Mouse (Mus musculus) brown adipose tissue, adult 24 weeks (tissue): Measurements from ENCODE around the gene Dhx37. TPM values are rescaled to one million over a fixed set of nuclear protein-coding genes. Genes with fewer than 3 reads are reported as not detected.

Experiments used
- H3K27ac ChIP-seq: fragments of 200-500 bp; replicated peaks from 2 replicates; pipeline ENCODE4 v1.5.1; 2012; ENCODE audit warnings: low read depth, mild to moderate bottlenecking, low read length
- H3K4me1 ChIP-seq: fragments of 200-500 bp; 2 replicates; pipeline ENCODE4 v1.6.1; 2012; ENCODE audit warnings: low read length, mixed read lengths; ENCODE audit not compliant: control insufficient read depth, insufficient read depth, insufficient read length
- H3K4me3 ChIP-seq: fragments of 200-500 bp; 2 replicates; pipeline ENCODE4 v1.5.1; 2012; ENCODE audit warnings: low read depth, mild to moderate bottlenecking, low read length, moderate library complexity; ENCODE audit not compliant: insufficient read depth
- polyA plus RNA-seq: library from polyadenylated mRNA; stranded (reverse); fragments of >200 nt; gene quantifications from 2 replicates; pipeline ENCODE4 v1.2.4, GENCODE M21; 2012; ENCODE audit not compliant: missing spikeins, insufficient read depth, insufficient read length

The Dhx37 gene
- polyA plus RNA-seq = 5.0 and 16.9 TPM in 2 replicates

GRCm38 (mm10) chr5:125433793-125434337, at the start of gene Dhx37:
TSS of gene Dhx37 (minus strand) at chr5:125434121.
- peaks cover 3% of the 10 kb centered on the region; the same call in 1 of the 2 replicates for H3K4me1 ChIP-seq
- peak within 1 kb of the TSS; percentile 31 for H3K27ac ChIP-seq
- H3K4me3 ChIP-seq = peak within 1 kb of the TSS; percentile 86

- H3K4me1 ChIP-seq = peaks cover 4% of the 10 kb centered on the region; the same call in 1 of the 2 replicates
- no peak overlapping the region for H3K4me3 ChIP-seq
- H3K27ac ChIP-seq = no peak overlapping the region
Observed at GRCm38 (mm10) chr5:125482474-125482873, 48.6 kb upstream of the Dhx37 start.

- Histone ChIP-seq H3K27ac (no peak overlapping the region), H3K4me1 (peaks cover 14% of the 10 kb centered on the region), H3K4me3 (no peak overlapping the region)
Observed at GRCm38 (mm10) chr5:125480434-125481231, 46.7 kb upstream of the Dhx37 start.

GRCm38 (mm10) chr5:125479376-125479775, 45.5 kb upstream of the Dhx37 start:
- Histone ChIP-seq H3K4me3 (no peak overlapping the region), H3K4me1 (peaks cover 14% of the 10 kb centered on the region), H3K27ac (no peak overlapping the region)

- H3K4me1 ChIP-seq = peaks cover 14% of the 10 kb centered on the region
- H3K27ac ChIP-seq = no peak overlapping the region
- H3K4me3 ChIP-seq = no peak overlapping the region
Observed at GRCm38 (mm10) chr5:125478037-125478436, 44.1 kb upstream of the Dhx37 start.

GRCm38 (mm10) chr5:125477533-125477932, 43.6 kb upstream of the Dhx37 start:
- Histone ChIP-seq H3K4me3 (peak overlapping the region; percentile 64; the same call in 1 of the 2 replicates), H3K4me1 (peaks cover 14% of the 10 kb centered on the region), H3K27ac (no peak overlapping the region)

GRCm38 (mm10) chr5:125476799-125477198, 42.9 kb upstream of the Dhx37 start:
- H3K27ac ChIP-seq = no peak overlapping the region
- H3K4me1 ChIP-seq = peaks cover 14% of the 10 kb centered on the region
- peak overlapping the region; percentile 64 for H3K4me3 ChIP-seq

GRCm38 (mm10) chr5:125476286-125476625, 42.3 kb upstream of the Dhx37 start:
- Histone ChIP-seq H3K4me3 (peak overlapping the region; percentile 64), H3K4me1 (peaks cover 14% of the 10 kb centered on the region), H3K27ac (no peak overlapping the region)

- H3K27ac ChIP-seq = peak within 1 kb of the TSS; percentile 12; the same call in 1 of the 2 replicates
- H3K4me1 ChIP-seq = peaks cover 14% of the 10 kb centered on the region
- peak within 1 kb of the TSS; percentile 64 for H3K4me3 ChIP-seq
Observed at GRCm38 (mm10) chr5:125475601-125476285, 41.8 kb upstream of the Dhx37 start, which contains the start of gene Aacs. TSS of gene Aacs (plus strand) at chr5:125475814.

GRCm38 (mm10) chr5:125475030-125475429, 41.1 kb upstream of the Dhx37 start:
- Histone ChIP-seq H3K27ac (no peak overlapping the region), H3K4me3 (peak overlapping the region; percentile 64), H3K4me1 (peaks cover 14% of the 10 kb centered on the region)

GRCm38 (mm10) chr5:125472796-125473475, 39.0 kb upstream of the Dhx37 start:
- Histone ChIP-seq H3K4me3 (no peak overlapping the region), H3K27ac (no peak overlapping the region), H3K4me1 (peaks cover 14% of the 10 kb centered on the region)

- no peak overlapping the region for H3K4me3 ChIP-seq
- H3K4me1 ChIP-seq = no peaks in the 10 kb centered on the region
- no peak overlapping the region for H3K27ac ChIP-seq
Observed at GRCm38 (mm10) chr5:125470713-125471112, 36.8 kb upstream of the Dhx37 start.

- Histone ChIP-seq H3K4me1 (no peaks in the 10 kb centered on the region), H3K27ac (peak overlapping the region; percentile 59), H3K4me3 (no peak overlapping the region)
Observed at GRCm38 (mm10) chr5:125467261-125467660, 33.3 kb upstream of the Dhx37 start.

- Histone ChIP-seq H3K4me1 (no peaks in the 10 kb centered on the region), H3K27ac (peak overlapping the region; percentile 59), H3K4me3 (no peak overlapping the region)
Observed at GRCm38 (mm10) chr5:125466483-125466882, 32.6 kb upstream of the Dhx37 start.

GRCm38 (mm10) chr5:125465701-125466106, 31.8 kb upstream of the Dhx37 start:
- Histone ChIP-seq H3K4me3 (peak overlapping the region; percentile 43), H3K4me1 (no peaks in the 10 kb centered on the region), H3K27ac (no peak overlapping the region)
